Mouse (Mus musculus) cerebellum, adult (tissue): ENCODE data around the gene Nmral1.

ENCODE experiments used
- ATAC-seq: cut with Nextera tagmentation; 2 replicates; pipeline ENCODE4 v1.9.2; 2017; ENCODE audit warnings: mild to moderate bottlenecking, moderate library complexity, mixed read lengths; ENCODE audit not compliant: insufficient number of reproducible peaks, low FRiP score, low TSS enrichment

The Nmral1 gene

DNA sequence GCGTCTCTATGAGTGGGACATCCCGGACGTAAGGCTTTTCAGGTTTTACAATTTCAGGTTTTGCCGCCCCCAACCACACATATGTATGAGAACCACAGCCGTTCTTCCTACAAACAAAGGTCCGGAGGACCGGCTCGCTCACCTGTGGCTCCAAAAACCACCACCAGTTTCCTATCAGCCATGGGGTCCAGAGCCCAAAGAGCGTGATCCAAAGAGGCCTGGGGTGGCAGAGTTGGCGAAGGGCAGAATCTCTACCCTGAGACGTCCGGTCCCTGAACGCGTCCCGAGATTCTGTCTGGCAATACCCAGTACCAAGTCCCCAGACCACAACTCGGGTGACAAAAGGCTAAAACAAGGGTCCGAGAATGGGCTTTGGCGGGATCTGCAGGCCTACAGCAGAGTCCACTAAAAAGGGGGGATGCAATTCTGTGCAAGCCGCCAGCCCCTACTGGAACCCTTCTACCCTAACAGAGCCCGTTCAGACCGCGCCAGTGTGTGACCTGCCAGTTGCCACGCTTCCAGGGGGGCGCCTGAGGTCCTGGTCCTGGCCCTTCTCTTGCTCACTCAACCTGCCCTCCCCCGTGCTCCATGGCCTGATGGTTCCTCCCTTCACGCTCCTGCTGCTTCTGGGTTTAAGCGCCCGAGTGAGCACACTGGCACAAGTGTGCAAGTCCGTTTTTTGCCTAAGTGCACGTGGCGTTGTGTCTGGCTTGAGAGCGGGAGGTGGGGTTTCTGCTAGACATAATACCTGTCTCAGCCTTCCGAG is at the start of gene Nmral1:
Gene Nmral1 (minus strand): TSS at position 604 of the 766 bp plus-strand sequence.
- peak; percentile 90 for ATAC-seq

- no peak for ATAC-seq
Observed at GRCm38 (mm10) chr16:4768719-4769118, 49.6 kb upstream of the Nmral1 start.

- ATAC-seq = no peak
Observed at GRCm38 (mm10) chr16:4767012-4767790, 48.0 kb upstream of the Nmral1 start.

GRCm38 (mm10) chr16:4765852-4766251 is 46.7 kb upstream of the Nmral1 start:
- no peak for ATAC-seq

GRCm38 (mm10) chr16:4763276-4763675 is 44.1 kb upstream of the Nmral1 start:
- no peak for ATAC-seq

DNA sequence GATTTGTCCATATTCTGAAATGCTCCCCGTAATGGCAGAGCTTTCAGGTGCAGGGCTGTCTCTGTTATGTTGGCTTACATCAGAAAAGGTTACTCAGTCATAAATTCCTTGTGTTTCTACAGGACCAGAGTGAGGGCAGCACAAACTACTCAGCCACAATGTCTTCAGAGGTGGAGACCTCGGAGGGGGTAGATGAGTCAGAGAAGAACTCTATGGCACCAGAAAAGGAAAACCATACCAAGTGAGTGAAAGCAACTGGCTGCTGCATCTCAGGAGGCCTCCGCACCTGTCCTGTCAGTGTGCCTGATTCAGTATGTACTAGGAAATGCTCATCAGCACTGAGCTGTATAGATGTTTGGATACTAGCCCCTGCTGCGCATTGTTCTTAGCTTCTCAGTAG is 43.3 kb upstream of the Nmral1 start:
- no peak for ATAC-seq

- peak; percentile 66; the same call in 1 of the 2 replicates for ATAC-seq
Observed at GRCm38 (mm10) chr16:4756660-4757335, 37.6 kb upstream of the Nmral1 start.

DNA sequence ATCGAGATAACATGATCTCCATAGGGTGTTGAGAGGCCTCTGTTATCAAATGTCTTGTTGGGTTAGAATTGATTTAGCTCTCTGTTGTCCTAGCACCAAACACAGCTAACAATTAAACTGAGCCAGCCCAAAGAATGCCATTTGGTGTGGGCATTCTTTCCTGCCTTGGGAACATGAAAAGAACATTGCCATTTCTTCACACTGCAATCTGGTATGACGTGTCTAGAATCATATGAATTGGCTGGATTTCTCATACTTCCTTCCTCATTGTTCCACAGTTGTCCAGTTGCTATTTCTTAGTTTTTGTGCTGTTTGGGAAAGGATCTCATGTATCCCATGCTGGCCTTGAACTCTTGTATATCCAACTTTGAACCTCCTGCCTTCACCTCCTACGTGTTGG is 34.9 kb upstream of the Nmral1 start:
- no peak for ATAC-seq

DNA sequence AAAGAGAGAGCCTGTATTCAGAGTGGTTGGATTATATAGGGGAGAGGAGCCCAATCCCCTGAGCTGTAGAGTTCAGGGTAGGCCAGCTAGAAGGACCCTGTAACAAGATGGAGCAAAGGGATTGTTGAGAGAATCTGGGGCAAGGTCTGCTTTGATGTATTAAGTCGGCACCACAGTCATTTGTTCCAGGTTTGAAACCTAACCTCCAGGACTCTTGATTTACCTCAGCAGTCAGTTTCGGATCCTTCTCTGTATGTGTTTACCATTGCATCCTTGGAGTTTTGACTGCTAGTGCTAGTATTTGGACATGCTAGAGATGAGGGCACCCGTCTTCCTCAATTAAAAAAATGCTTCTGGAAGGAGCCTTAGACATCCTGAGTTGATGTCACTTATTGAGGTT is 33.0 kb upstream of the Nmral1 start:
- ATAC-seq = no peak

GRCm38 (mm10) chr16:4742186-4742585 is 23.0 kb upstream of the Nmral1 start:
- no peak for ATAC-seq

DNA sequence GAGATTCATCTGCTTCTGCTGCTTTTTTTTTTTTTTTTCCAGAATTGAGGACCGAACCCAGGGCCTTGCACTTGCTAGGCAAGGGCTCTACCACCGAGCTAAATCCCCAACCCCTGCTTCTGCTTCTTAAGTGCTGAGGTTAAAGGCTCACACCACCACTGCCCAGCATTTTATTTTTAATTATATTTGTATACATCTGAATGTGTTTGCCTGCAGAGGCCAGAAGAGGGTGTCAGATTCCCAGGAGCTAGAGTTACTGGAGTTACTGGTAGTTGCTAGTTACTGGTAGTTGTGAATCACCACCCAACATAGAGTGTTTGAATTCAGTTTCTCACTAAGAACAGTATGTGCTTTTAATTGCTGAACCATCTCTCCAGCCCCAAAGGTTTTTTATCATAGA is 20.8 kb upstream of the Nmral1 start:
- no peak for ATAC-seq

DNA sequence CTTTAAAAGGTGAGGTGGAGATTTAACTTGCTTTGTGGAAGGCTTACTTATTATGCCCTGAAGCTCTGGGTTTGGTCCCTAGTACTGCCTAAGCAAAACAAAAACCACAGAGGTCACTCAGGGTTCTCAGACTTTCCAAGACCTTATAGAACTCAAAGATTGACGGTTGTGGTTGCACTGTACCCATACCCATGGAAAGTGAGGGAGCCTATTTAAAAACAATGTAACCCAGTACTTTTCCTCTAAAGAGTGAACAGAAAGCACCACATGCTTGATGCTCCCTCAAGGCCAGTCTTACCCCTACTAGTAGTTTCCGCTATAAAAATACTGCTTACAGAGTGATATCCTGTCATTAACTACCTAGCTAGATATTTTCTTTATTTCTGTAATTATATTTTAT is 17.1 kb upstream of the Nmral1 start:
- ATAC-seq = no peak

DNA sequence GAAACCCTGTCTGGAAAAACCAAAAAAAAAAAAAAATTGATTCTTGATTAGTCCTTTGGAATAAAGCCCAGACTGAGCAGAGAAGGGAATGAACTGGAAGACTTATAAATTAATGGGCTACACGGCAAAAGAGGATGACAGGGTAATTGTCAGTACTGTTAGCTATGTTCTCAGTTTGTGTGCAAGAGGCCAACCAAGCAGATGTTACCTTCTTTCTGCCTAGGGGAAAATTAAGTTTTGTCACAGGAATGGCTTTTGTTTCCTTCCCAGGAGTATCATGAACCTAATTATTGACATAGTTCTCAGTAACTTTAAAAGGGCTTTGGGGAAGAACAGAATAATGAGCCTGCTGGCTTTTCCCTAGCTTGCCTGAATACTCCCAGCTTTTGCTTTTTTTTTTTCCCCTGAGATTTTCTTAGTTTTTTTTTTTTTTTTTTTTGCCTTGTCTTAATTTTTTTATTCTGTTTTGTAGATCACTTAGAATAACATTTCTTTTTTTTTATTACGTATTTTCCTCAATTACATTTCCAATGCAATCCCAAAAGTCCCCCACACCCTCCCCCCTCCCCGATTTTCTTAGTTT is 11.7 kb upstream of the Nmral1 start:
- ATAC-seq = no peak

- no peak for ATAC-seq
Observed at GRCm38 (mm10) chr16:4727963-4728362, 8.8 kb upstream of the Nmral1 start.

GRCm38 (mm10) chr16:4727526-4727925 is 8.4 kb upstream of the Nmral1 start:
- ATAC-seq = no peak

GRCm38 (mm10) chr16:4726528-4727128 is 7.5 kb upstream of the Nmral1 start:
- peak; percentile 59 for ATAC-seq

DNA sequence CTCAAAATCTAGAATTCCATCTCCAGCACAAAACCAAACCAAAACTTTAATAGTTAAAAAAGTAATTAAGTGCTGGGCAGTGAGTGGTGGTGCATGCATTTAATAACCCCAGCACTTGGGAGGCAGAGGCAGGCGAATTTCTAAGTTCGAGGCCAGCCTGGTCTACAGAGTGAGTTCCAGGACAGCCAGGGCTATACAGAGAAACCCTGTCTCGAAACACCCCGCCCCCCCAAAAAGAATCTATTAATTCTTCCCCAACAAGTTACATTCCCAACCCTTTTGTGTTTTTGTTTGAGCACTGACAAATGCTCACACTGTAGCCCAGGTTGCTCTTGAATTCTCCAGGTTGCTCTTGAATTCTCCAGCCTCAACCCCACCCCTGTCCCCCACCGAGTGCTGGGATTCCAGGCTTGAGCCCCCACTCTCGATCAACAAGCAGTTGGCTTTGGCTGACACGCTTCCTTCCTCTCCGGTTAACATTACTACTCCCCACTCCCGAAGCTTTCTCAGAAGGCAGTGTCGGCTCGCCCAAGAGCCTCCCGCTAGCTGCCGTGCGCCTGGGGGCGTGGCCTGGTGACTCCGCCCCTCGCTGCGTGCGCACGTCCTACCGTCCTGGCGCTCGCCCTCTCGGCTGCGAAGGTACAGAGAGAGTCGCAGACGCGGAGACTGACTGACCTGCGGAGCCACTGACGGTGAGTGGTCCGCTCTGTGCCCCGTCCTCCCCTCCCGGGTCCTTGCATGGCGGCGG is 6.8 kb upstream of the Nmral1 start, which contains the start of gene Hmox2:
Gene Hmox2 (plus strand): TSS at position 582 of the 748 bp plus-strand sequence.
- peak; percentile 94 for ATAC-seq

DNA sequence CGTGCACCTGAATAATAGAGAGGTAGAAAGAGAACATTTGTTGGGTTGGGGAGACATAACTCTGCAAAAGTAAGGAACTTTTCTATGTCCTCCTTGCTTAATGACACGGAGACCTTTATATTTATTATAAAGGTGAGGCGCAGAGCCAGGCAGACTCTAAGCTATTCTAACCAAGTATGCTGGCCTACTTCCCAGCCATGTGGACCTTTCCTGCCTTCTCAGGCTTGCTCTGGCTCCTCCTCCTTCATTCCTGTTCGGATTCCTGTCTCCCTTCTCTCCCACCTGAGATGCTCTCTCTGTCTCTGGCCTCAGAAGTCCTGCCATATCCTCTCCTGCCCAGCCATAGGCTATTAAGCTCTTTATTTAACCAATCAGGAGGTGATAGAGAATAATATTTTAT is 6.1 kb upstream of the Nmral1 start:
- no peak for ATAC-seq

- no peak for ATAC-seq
Observed at GRCm38 (mm10) chr16:4722915-4723209, 3.7 kb upstream of the Nmral1 start.
